Comparison of ENCODE assay signal across 8 mouse cellular contexts in the genomic region with DNA sequence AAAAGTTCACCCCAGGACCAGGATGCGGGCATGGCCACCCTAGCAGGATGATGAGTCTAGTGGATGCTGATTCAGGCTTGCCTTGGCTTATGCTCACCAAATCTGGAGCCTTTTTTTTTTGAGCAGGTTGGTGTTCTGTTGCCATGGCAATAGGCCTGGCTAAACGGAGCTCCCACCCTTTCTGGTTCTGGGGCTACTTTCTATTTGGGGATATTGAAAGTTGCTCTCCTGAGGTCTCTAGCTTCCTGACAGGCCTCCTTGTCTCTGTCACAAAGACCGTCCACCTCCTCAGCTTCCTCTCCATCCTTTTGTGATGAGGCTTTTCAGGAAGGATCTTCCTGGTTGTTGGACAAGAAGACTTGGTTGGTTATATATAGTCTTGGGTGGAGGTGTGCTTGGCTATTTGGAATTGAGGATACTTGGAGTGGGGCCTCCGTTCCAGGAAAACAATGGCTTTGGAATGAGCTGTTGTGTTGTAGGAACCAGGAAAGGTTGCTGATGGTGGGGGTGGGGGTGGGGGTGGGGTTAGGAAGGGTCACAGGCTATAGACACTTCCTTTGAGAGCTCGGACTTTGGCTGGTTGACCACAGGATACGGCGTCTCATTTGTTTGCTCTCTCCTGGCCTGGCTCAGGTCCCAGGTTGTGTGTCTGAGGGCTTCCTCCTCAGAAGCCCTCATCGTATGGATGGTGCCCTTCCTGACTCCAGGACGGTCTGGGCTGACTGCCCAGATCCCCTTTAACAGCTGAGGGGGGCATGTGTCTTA. TPM values are rescaled to one million over a fixed set of nuclear protein-coding genes. Genes with fewer than 3 reads are reported as not detected.
DNase-seq lines count a peak whose midpoint lies in the region; ATAC-seq and TF ChIP-seq lines count a peak whose summit lies in the region.

No protein-coding gene starts in this region.

- ATAC-seq in kidney, embryonic 15.5 days (replicated peaks; ENCODE audit: low FRiP score), result 0 out of 2 replicates have a peak, but pooled peaks have one; percentile 4
- ATAC-seq in liver, embryonic 13.5 days (ENCODE audit: low read depth), result peak; percentile 13; the same call in 1 of the 2 replicates

- H3K27ac ChIP-seq in testis, adult 2 months (ENCODE audit: control insufficient read depth, insufficient read depth, low read depth, low read length), result no peak overlapping the region
- H3K27ac ChIP-seq in heart, embryonic 10.5 days, result peak overlapping the region; percentile 86; the same call in 1 of the 2 replicates
- H3K27ac ChIP-seq in kidney, embryonic 15.5 days, result peak overlapping the region; percentile 88
- peak overlapping the region; percentile 92 for H3K27ac ChIP-seq in liver, embryonic 13.5 days
- peak overlapping the region; percentile 39 for H3K27ac ChIP-seq in olfactory bulb, adult 2 months (ENCODE audit: insufficient read depth, low read depth, low read length)

- H3K4me2 ChIP-seq in kidney, embryonic 15.5 days, result peak overlapping the region; percentile 87
- H3K4me2 ChIP-seq in liver, embryonic 13.5 days, result peak overlapping the region; percentile 98

- peaks cover 30% of the 10 kb centered on the region for H3K4me1 ChIP-seq in testis, adult 2 months (ENCODE audit: control insufficient read depth, insufficient read depth, low read length)
- H3K4me1 ChIP-seq in heart, embryonic 10.5 days, result peaks cover 49% of the 10 kb centered on the region
- H3K4me1 ChIP-seq in kidney, embryonic 15.5 days, result peaks cover 47% of the 10 kb centered on the region
- H3K4me1 ChIP-seq in liver, embryonic 13.5 days (replicated peaks), result peaks cover 68% of the 10 kb centered on the region
- H3K4me1 ChIP-seq in olfactory bulb, adult 2 months (ENCODE audit: control insufficient read depth, insufficient read depth, low read length), result peaks cover 32% of the 10 kb centered on the region

- 60% methylated on average over 9 of the region's 9 CpGs for WGBS in heart, embryonic 10.5 days
- 49% methylated on average over 9 of the region's 9 CpGs for WGBS in kidney, embryonic 15.5 days
- WGBS in liver, embryonic 13.5 days (ENCODE audit: insufficient replicate concordance), result 34% methylated on average over 9 of the region's 9 CpGs
- WGBS in olfactory bulb, adult 2 months, result 37% methylated on average over 9 of the region's 9 CpGs

- H3K4me3 ChIP-seq in testis, adult 2 months (ENCODE audit: control insufficient read depth, low read depth, low read length), result peak overlapping the region; percentile 94
- H3K4me3 ChIP-seq in heart, embryonic 10.5 days, result peak overlapping the region; percentile 96
- peak overlapping the region; percentile 84 for H3K4me3 ChIP-seq in kidney, embryonic 15.5 days (replicated peaks)
- peak overlapping the region; percentile 95 for H3K4me3 ChIP-seq in liver, embryonic 13.5 days (replicated peaks)
- peak overlapping the region; percentile 93 for H3K4me3 ChIP-seq in olfactory bulb, adult 2 months (ENCODE audit: insufficient read depth, low read depth, low read length)

- no peaks in the 10 kb centered on the region for H3K36me3 ChIP-seq in testis, adult 2 months (ENCODE audit: control insufficient read depth, insufficient read depth, low read length)
- no peaks in the 10 kb centered on the region for H3K36me3 ChIP-seq in heart, embryonic 10.5 days
- no peaks in the 10 kb centered on the region for H3K36me3 ChIP-seq in kidney, embryonic 15.5 days
- H3K36me3 ChIP-seq in liver, embryonic 13.5 days, result no peaks in the 10 kb centered on the region

- H3K9ac ChIP-seq in kidney, embryonic 15.5 days, result 0 out of 2 replicates have a peak overlapping the region, but pooled peaks have one; percentile 97
- peak overlapping the region; percentile 96 for H3K9ac ChIP-seq in liver, embryonic 13.5 days

- no peak for TF ChIP-seq POLR2A in testis, adult 2 months (IDR thresholded peaks at IDR 0.05; ENCODE audit: control insufficient read depth, low read depth, low read length)
- no peak for TF ChIP-seq POLR2A in olfactory bulb, adult 2 months (IDR thresholded peaks at IDR 0.05; ENCODE audit: insufficient read depth, low read depth, low read length)

- H3K27me3 ChIP-seq in testis, adult 2 months (ENCODE audit: control insufficient read depth, insufficient read depth, low read length), result no peaks in the 10 kb centered on the region
- H3K27me3 ChIP-seq in heart, embryonic 10.5 days (ENCODE audit: insufficient read depth, poor library complexity, severe bottlenecking), result no peaks in the 10 kb centered on the region; the same call in 1 of the 2 replicates
- H3K27me3 ChIP-seq in kidney, embryonic 15.5 days, result peaks cover 10% of the 10 kb centered on the region
- H3K27me3 ChIP-seq in liver, embryonic 13.5 days, result no peaks in the 10 kb centered on the region

- intact Hi-C loops in gastrocnemius, postnatal 14 days (cut with DNase I; ENCODE audit: low total_unique reads), result no loop called here

- DNase-seq in testis, postnatal 10 days (ENCODE audit: low spot score), result no peak
- DNase-seq in heart, embryonic 10.5 days (ENCODE audit: low spot score), result no peak
- no peak for DNase-seq in liver, embryonic 13.5 days
- DNase-seq in spleen, postnatal 4 days (ENCODE audit: low spot score in 2 of 2), result no peak
- DNase-seq in gastrocnemius, postnatal 14 days, result no peak

- H3K9me3 ChIP-seq in heart, embryonic 10.5 days, result no peaks in the 10 kb centered on the region
- H3K9me3 ChIP-seq in kidney, embryonic 15.5 days (replicated peaks), result no peaks in the 10 kb centered on the region
- no peaks in the 10 kb centered on the region for H3K9me3 ChIP-seq in liver, embryonic 13.5 days (replicated peaks)

- TF ChIP-seq CTCF in testis, adult 2 months (IDR thresholded peaks at IDR 0.05; ENCODE audit: control insufficient read depth, insufficient read depth, insufficient replicate concordance, low read depth, low read length), result no peak
- no peak for TF ChIP-seq CTCF in olfactory bulb, adult 2 months (IDR thresholded peaks at IDR 0.05; ENCODE audit: insufficient read depth, low read depth, low read length)

RNA-seq across cellular contexts. Expression of a gene that starts 1.8 kb away (rescaled TPM):
- polyA plus RNA-seq in testis, adult 2 months (2012; rRNA removed), result 13.4 and 13.6 TPM in 2 replicates
- 95.5 and 153 TPM in 2 replicates for polyA plus RNA-seq in heart, embryonic 10.5 days (2016; fragmentation: Nextera tagmentation; extraction: Ambion mirVana)
- 30.4 and 31.8 TPM in 2 replicates for polyA plus RNA-seq in kidney, embryonic 15.5 days (2015; fragmentation: Nextera tagmentation; extraction: Ambion mirVana)
- 17.3 and 21.8 TPM in 2 replicates for polyA plus RNA-seq in liver, embryonic 13.5 days (2015; fragmentation: Nextera tagmentation; extraction: Ambion mirVana)
- polyA plus RNA-seq in olfactory bulb, adult 2 months (2012; ENCODE audit: insufficient read depth, insufficient read length, low replicate concordance, missing spikeins), result 284 TPM in 1 of 2 replicates, not detected in the other
- 100 to 1,000 TPM; 307 to 323 TPM for total RNA-seq in gastrocnemius, postnatal 14 days (2021)

RNA-seq across cellular contexts. Expression of a gene that starts 22.7 kb away (rescaled TPM):
- polyA plus RNA-seq in testis, adult 2 months (2012; rRNA removed), result not detected in 2 replicates
- polyA plus RNA-seq in heart, embryonic 10.5 days (2016; fragmentation: Nextera tagmentation; extraction: Ambion mirVana), result 1.1 and 1.6 TPM in 2 replicates
- 1.5 and 2.3 TPM in 2 replicates for polyA plus RNA-seq in kidney, embryonic 15.5 days (2015; fragmentation: Nextera tagmentation; extraction: Ambion mirVana)
- 0.57 and 0.78 TPM in 2 replicates for polyA plus RNA-seq in liver, embryonic 13.5 days (2015; fragmentation: Nextera tagmentation; extraction: Ambion mirVana)
- not detected in 2 replicates for polyA plus RNA-seq in olfactory bulb, adult 2 months (2012; ENCODE audit: insufficient read depth, insufficient read length, low replicate concordance, missing spikeins)
- not detected for total RNA-seq in gastrocnemius, postnatal 14 days (2021)

RNA-seq across cellular contexts. Expression of a gene that starts 39.8 kb away (rescaled TPM):
- not detected in 2 replicates for polyA plus RNA-seq in testis, adult 2 months (2012; rRNA removed)
- polyA plus RNA-seq in heart, embryonic 10.5 days (2016; fragmentation: Nextera tagmentation; extraction: Ambion mirVana), result 0.18 TPM in 1 of 2 replicates, not detected in the other
- not detected in 2 replicates for polyA plus RNA-seq in kidney, embryonic 15.5 days (2015; fragmentation: Nextera tagmentation; extraction: Ambion mirVana)
- 0.24 TPM in 1 of 2 replicates, not detected in the other for polyA plus RNA-seq in liver, embryonic 13.5 days (2015; fragmentation: Nextera tagmentation; extraction: Ambion mirVana)
- polyA plus RNA-seq in olfactory bulb, adult 2 months (2012; ENCODE audit: insufficient read depth, insufficient read length, low replicate concordance, missing spikeins), result not detected in 2 replicates
- total RNA-seq in gastrocnemius, postnatal 14 days (2021), result not detected
